Mouse (Mus musculus) kidney, embryonic 15.5 days (tissue): Measurements from ENCODE around the gene Unc13d. TPM values are rescaled to one million over a fixed set of nuclear protein-coding genes. Genes with fewer than 3 reads are reported as not detected.

Experiments
- ATAC-seq: fragments of 200-750 bp; cut with Nextera tagmentation; replicated peaks from 2 replicates; pipeline ENCODE4 v1.8.0; 2017; ENCODE audit warnings: moderate TSS enrichment; ENCODE audit not compliant: low FRiP score
- H3K27ac ChIP-seq: fragments of 300-500 bp; sonication (generic); 2 replicates; pipeline ENCODE4 v1.5.1; 2015; ENCODE audit warnings: mild to moderate bottlenecking, inconsistent platforms
- H3K27me3 ChIP-seq: fragments of 300-500 bp; sonication (generic); 2 replicates; pipeline ENCODE4 v1.6.1; 2015; ENCODE audit warnings: inconsistent platforms
- H3K36me3 ChIP-seq: fragments of 300-500 bp; sonication (generic); 2 replicates; pipeline ENCODE4 v1.6.1; 2015; ENCODE audit warnings: inconsistent platforms
- H3K4me1 ChIP-seq: fragments of 300-500 bp; sonication (generic); 2 replicates; pipeline ENCODE4 v1.6.1; 2015; ENCODE audit warnings: inconsistent platforms
- H3K4me2 ChIP-seq: fragments of 300-500 bp; sonication (generic); 2 replicates; pipeline ENCODE4 v1.6.1; 2015; ENCODE audit warnings: moderate library complexity, mild to moderate bottlenecking, inconsistent platforms
- H3K4me3 ChIP-seq: fragments of 300-500 bp; sonication (generic); replicated peaks from 2 replicates; pipeline ENCODE4 v1.5.1; 2015; ENCODE audit warnings: mild to moderate bottlenecking, inconsistent platforms
- H3K9ac ChIP-seq: fragments of 300-500 bp; sonication (generic); 2 replicates; pipeline ENCODE4 v1.6.1; 2015; ENCODE audit warnings: mild to moderate bottlenecking, inconsistent platforms
- H3K9me3 ChIP-seq: fragments of 300-500 bp; sonication (generic); replicated peaks from 2 replicates; pipeline ENCODE4 v1.6.1; 2016; ENCODE audit warnings: inconsistent platforms
- WGBS: fragments of 180-500 bp; shearing (Covaris S2); methylation state at CpG from one replicate; pipeline ENCODE4 v1.1.7; 2015; ENCODE audit warnings: mixed read lengths; 5-methylcytosine and 5-hydroxymethylcytosine counted together
- polyA plus RNA-seq: library from polyadenylated mRNA; unstranded; fragments of >200 nt; fragmentation: Nextera tagmentation; extraction: Ambion mirVana; gene quantifications from 2 replicates; pipeline ENCODE4 v1.2.1, GENCODE M21; 2015

Gene Unc13d
- polyA plus RNA-seq, 1 experiment from 2014 or later, result 1.5 TPM

- Histone ChIP-seq H3K9ac (peak within 1 kb of the TSS; percentile 40), H3K4me3 (peak within 1 kb of the TSS; percentile 55), H3K9me3 (no peaks in the 10 kb centered on the region), H3K36me3 (peaks cover 34% of the 10 kb centered on the region), H3K27ac (peak within 1 kb of the TSS; percentile 87), H3K27me3 (no peaks in the 10 kb centered on the region), H3K4me2 (peak within 1 kb of the TSS; percentile 61), H3K4me1 (peaks cover 23% of the 10 kb centered on the region)
- WGBS, result 3% methylated on average over 38 of the region's 43 CpGs
- ATAC-seq, result peak; percentile 97
Observed at GRCm38 (mm10) chr11:116086258-116087193, 8.8 kb upstream of the Unc13d start, which contains the start of gene Wbp2. Gene Wbp2 (minus strand): TSS chr11:116086995.

GRCm38 (mm10) chr11:116084166-116084565 lies 6.4 kb upstream of the Unc13d start:
- no peak overlapping the region for H3K4me3 ChIP-seq
- no peak for ATAC-seq
- no peak overlapping the region for H3K4me2 ChIP-seq
- no peaks in the 10 kb centered on the region for H3K27me3 ChIP-seq
- H3K9ac ChIP-seq, result no peak overlapping the region
- no peaks in the 10 kb centered on the region for H3K9me3 ChIP-seq
- H3K27ac ChIP-seq, result no peak overlapping the region
- 94% methylated on average over 6 of the region's 6 CpGs for WGBS
- peaks cover 57% of the 10 kb centered on the region for H3K36me3 ChIP-seq
- peaks cover 28% of the 10 kb centered on the region for H3K4me1 ChIP-seq

GRCm38 (mm10) chr11:116083096-116083672 lies 5.4 kb upstream of the Unc13d start:
- Histone ChIP-seq H3K4me1 (peaks cover 33% of the 10 kb centered on the region), H3K27me3 (no peaks in the 10 kb centered on the region), H3K4me3 (no peak overlapping the region), H3K27ac (no peak overlapping the region), H3K4me2 (no peak overlapping the region), H3K36me3 (peaks cover 63% of the 10 kb centered on the region), H3K9ac (no peak overlapping the region), H3K9me3 (no peaks in the 10 kb centered on the region)
- 91% methylated on average over 14 of the region's 14 CpGs for WGBS
- no peak for ATAC-seq

- H3K9me3 ChIP-seq, result no peaks in the 10 kb centered on the region
- no peak overlapping the region for H3K4me3 ChIP-seq
- no peak overlapping the region for H3K4me2 ChIP-seq
- H3K36me3 ChIP-seq, result peaks cover 63% of the 10 kb centered on the region
- WGBS, result 66% methylated on average over 6 of the region's 6 CpGs
- H3K4me1 ChIP-seq, result peaks cover 35% of the 10 kb centered on the region
- ATAC-seq, result no peak
- no peak overlapping the region for H3K27ac ChIP-seq
- H3K9ac ChIP-seq, result no peak overlapping the region
- no peaks in the 10 kb centered on the region for H3K27me3 ChIP-seq
Observed at GRCm38 (mm10) chr11:116081081-116081480, 3.3 kb upstream of the Unc13d start.

- Histone ChIP-seq H3K9me3 (no peaks in the 10 kb centered on the region), H3K4me1 (peaks cover 29% of the 10 kb centered on the region), H3K4me2 (no peak overlapping the region), H3K36me3 (peaks cover 58% of the 10 kb centered on the region), H3K9ac (no peak overlapping the region), H3K27me3 (no peaks in the 10 kb centered on the region), H3K27ac (0 out of 2 replicates have a peak overlapping the region, but pooled peaks have one; percentile 24), H3K4me3 (no peak overlapping the region)
- WGBS, result 84% methylated on average over 10 of the region's 10 CpGs
- ATAC-seq, result no peak
Observed at GRCm38 (mm10) chr11:116079511-116079910, 1.8 kb upstream of the Unc13d start.

GRCm38 (mm10) chr11:116078676-116079320 lies 1.0 kb upstream of the Unc13d start:
- Histone ChIP-seq H3K27ac (peak overlapping the region; percentile 68), H3K9me3 (no peaks in the 10 kb centered on the region), H3K27me3 (no peaks in the 10 kb centered on the region), H3K4me1 (peaks cover 34% of the 10 kb centered on the region), H3K4me3 (no peak overlapping the region), H3K4me2 (peak overlapping the region; percentile 64; the same call in 1 of the 2 replicates), H3K9ac (no peak overlapping the region), H3K36me3 (peaks cover 52% of the 10 kb centered on the region)
- 43% methylated on average over 10 of the region's 10 CpGs for WGBS
- ATAC-seq, result no peak

- Histone ChIP-seq H3K9me3 (no peaks in the 10 kb centered on the region), H3K9ac (peak overlapping the region; percentile 35), H3K27ac (peak overlapping the region; percentile 71), H3K36me3 (peaks cover 47% of the 10 kb centered on the region), H3K4me3 (peak overlapping the region; percentile 35), H3K27me3 (no peaks in the 10 kb centered on the region), H3K4me1 (peaks cover 34% of the 10 kb centered on the region), H3K4me2 (peak overlapping the region; percentile 64)
- ATAC-seq, result peak; percentile 21; the same call in 1 of the 2 replicates
- WGBS, result 6% methylated on average over 16 of the region's 16 CpGs
Observed at GRCm38 (mm10) chr11:116078221-116078620, 460 bp upstream of the Unc13d start.

GRCm38 (mm10) chr11:116076836-116077235 lies 925 bp downstream of the Unc13d start:
- 0 out of 2 replicates have a peak, but pooled peaks have one; percentile 12 for ATAC-seq

GRCm38 (mm10) chr11:116076266-116076540 lies 1.6 kb downstream of the Unc13d start:
- Histone ChIP-seq H3K9me3 (no peaks in the 10 kb centered on the region), H3K4me2 (no peak overlapping the region), H3K4me3 (no peak overlapping the region), H3K36me3 (peaks cover 26% of the 10 kb centered on the region), H3K4me1 (peaks cover 34% of the 10 kb centered on the region), H3K9ac (no peak overlapping the region), H3K27ac (no peak overlapping the region), H3K27me3 (no peaks in the 10 kb centered on the region)
- no peak for ATAC-seq
- whole genome bisulfite sequencing, result 70% methylated on average over 7 of the region's 7 CpGs

More at GRCm38 (mm10) chr11:116076836-116077235, 925 bp downstream of the Unc13d start:
- Histone ChIP-seq H3K9me3 (no peaks in the 10 kb centered on the region), H3K36me3 (peaks cover 33% of the 10 kb centered on the region), H3K4me2 (no peak overlapping the region), H3K9ac (no peak overlapping the region), H3K4me3 (no peak overlapping the region; the same call in 1 of the 2 replicates), H3K27me3 (no peaks in the 10 kb centered on the region), H3K4me1 (peaks cover 34% of the 10 kb centered on the region), H3K27ac (no peak overlapping the region)
- whole genome bisulfite sequencing, result 87% methylated on average over 7 of the region's 7 CpGs

- H3K27ac ChIP-seq, result no peak overlapping the region
- peaks cover 21% of the 10 kb centered on the region for H3K36me3 ChIP-seq
- H3K9ac ChIP-seq, result no peak overlapping the region
- H3K9me3 ChIP-seq, result no peaks in the 10 kb centered on the region
- 60% methylated on average over 20 of the region's 20 CpGs for WGBS
- no peak for ATAC-seq
- peaks cover 34% of the 10 kb centered on the region for H3K4me1 ChIP-seq
- H3K4me3 ChIP-seq, result no peak overlapping the region
- H3K4me2 ChIP-seq, result no peak overlapping the region
- no peaks in the 10 kb centered on the region for H3K27me3 ChIP-seq
Observed at GRCm38 (mm10) chr11:116075539-116076265, 2.1 kb downstream of the Unc13d start.

GRCm38 (mm10) chr11:116074436-116074991 lies 3.2 kb downstream of the Unc13d start:
- Histone ChIP-seq H3K9ac (no peak overlapping the region), H3K36me3 (peaks cover 9% of the 10 kb centered on the region), H3K4me3 (no peak overlapping the region), H3K4me2 (no peak overlapping the region), H3K27me3 (no peaks in the 10 kb centered on the region), H3K27ac (no peak overlapping the region), H3K9me3 (no peaks in the 10 kb centered on the region), H3K4me1 (peaks cover 32% of the 10 kb centered on the region)
- WGBS, result 47% methylated on average over 7 of the region's 7 CpGs
- ATAC-seq, result no peak
